Mouse (Mus musculus): ENCODE data around the gene Ckap4. TPM values are rescaled to one million over a fixed set of nuclear protein-coding genes. Genes with fewer than 3 reads are reported as not detected.
"Not testable (repeated sequence)": the region's sequence is repeated elsewhere in the genome, so short reads cannot be mapped to it uniquely, and the experiment has no call there.

Gene Ckap4
- total RNA-seq, 2 experiments from 2014 or later = 0.44 to 1.4 TPM

DNA sequence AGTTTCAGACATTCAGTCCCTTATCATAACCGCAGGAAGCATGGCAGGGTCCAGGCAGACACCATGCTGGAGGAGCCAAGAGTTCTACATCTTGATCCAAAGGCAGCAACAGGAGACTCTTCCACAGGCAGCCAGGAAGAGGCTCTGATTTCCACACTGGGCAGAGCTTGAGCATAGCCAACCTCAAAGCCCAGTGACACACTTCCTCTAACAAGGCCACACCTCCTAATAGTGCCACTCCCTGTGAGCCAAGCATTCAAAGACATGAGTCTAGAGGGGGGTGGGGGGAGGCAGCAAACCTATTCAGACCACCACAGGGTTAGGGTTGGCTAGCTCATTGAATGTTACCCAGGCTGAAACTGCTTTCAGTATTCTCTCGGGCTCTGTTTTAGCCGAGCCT lies 18.0 kb upstream of the Ckap4 start:
- ATAC-seq (replicated peaks; ENCODE audit: low FRiP score, low TSS enrichment, poor library complexity, severe bottlenecking) = no peak

DNA sequence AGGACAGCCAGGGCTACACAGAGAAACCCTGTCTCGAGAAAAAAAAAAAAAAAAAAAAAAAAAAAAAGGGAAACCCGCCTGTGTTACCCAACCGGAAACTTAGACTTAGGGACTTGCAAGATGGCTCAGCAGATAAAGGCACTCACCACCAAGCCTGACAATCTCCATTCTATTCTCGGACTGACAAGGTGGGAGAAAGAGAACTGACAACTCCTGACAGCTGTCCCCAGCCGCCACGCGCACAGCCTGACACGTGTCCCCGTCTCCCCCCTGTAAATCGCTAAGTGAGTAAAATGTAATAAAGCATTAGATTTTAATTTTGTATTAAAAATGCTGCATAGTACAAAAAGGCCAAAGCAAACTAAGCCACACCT lies 16.0 kb upstream of the Ckap4 start:
- ATAC-seq (replicated peaks; ENCODE audit: low FRiP score, low TSS enrichment, poor library complexity, severe bottlenecking) = peak; percentile 83

DNA sequence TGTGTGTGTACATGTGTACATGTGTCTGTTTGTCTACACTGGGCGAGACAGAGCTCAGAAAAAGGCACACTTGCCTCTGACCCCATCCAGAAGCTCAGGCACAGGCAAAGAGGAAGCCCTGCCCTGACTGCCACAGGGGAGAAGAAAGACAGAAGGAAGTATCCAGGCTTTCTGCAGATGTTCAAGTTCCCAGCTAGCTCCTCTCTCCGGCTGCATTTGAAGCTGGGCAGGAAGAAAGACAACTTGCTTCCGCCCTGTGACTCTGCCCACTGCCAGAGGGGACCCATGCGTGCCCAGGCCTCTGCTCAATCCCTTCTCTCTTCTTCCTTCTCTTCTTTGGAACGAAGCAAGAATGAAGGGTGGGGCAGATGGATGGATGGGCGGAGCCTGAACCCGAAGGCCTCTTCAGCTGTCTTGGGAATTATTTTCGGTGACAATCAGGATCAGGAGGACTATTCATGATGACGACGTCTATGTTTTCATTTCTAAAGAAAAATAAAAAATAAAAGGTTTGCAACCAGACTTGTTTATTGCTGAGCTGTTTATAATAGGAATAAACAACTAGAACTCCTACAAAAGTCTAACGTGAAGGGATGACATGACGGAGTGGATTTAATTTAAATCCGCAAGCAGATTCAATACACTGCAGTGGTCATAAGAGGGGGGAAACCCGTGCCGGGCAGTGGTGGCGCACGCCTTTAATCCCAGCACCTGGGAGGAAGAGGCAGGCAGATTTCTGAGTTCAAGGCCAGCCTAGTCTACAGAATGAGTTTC lies 15.5 kb upstream of the Ckap4 start:
- no peak for ATAC-seq (replicated peaks; ENCODE audit: low FRiP score, low TSS enrichment, poor library complexity, severe bottlenecking)

DNA sequence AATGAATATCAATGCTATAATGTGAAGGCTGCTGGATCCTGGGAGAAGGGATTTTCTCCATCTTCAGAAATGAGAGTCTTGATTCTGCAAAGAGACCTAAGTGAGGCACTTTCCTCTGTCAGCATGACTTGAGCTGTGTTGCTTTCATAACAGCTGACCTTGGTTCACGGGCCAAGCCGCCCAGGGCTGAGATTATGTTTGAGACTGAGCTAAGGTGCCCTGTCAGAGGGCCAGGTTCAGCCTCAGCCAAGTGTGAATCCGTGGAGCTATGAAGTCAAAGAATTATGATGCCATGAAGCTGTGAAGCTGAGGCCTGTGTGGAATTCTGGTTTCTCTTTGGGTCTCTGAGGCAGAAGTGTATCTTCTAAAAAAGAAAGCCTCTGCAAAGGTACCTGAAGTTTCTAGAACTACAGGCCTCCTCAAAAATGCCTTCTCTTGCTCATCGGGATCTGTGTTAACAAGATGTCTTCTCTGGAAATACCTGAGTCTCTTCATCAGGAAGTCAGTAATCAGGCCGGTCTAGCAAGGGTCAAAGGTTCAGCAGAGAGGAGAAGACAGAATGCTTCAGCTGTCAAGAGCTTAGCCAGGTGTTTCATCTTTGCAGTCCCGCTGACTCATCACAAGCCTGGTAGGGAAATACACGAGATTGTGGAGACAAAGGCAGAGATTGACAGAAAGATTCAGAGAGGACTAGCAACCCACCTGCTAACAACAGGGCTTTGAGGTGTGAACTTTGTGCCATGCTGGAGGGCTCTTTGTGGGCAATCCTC lies 11.2 kb upstream of the Ckap4 start:
- ATAC-seq (replicated peaks; ENCODE audit: low FRiP score, low TSS enrichment, poor library complexity, severe bottlenecking) = no peak

DNA sequence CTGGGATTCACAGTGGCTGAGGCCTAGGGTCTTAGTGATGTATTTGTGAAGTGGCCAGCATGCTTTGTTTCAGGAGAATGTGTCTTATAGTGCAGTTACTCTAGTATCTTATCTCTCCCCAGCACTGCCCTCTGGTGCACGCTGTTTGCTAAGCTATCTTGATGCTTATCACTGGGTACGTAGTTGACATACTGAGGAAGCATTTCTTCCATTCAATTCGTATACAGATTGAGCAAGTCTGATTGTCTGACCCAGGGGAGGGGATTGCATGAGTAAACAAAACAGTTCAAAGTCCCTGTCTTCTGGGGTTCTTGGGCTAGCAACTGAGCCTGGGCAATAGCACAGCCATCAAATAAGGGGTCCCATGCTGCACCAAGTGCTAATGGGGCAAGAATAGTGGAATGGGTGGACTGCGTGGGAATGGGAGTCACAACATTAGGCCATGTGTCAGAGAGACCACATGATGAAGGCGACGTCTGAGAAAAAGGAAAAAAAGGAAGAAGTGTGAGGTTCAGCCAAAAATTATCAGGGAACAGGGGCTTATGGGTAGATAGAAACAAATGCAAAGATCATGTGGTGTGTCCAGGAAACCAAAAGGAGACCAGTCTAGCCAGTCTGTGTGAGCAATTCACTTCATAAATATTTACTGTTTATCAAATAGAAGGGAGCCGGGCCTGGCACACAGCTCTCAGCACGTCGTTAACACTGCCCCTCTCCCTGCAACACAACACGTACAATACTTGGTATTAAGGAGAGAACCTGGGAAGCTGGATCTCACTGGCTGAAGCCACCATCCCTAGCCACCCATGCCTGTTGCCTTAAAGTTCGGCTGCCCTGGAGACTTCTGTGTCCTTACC lies 9.2 kb upstream of the Ckap4 start:
- ATAC-seq (replicated peaks; ENCODE audit: low FRiP score, low TSS enrichment, poor library complexity, severe bottlenecking) = peak; percentile 87

DNA sequence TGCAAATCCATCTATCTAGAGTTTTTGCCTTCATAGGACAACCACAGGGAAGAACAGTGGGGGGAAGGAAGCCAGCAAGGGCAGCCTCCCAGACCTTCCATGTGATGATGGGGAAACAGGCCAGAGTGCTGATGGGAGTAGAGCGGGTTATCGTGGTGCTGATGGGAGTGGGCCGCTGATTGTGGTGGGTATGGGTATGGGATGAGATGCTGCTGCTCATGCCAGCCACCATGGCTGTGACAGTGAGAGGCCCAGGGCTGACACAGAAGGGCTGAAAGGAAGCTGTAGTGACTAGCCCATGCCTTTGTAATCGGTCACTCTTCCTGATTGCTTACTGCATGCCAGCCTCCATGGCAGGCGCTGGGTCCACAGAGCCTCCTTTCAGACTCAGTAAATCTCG lies 5.8 kb upstream of the Ckap4 start:
- no peak for ATAC-seq (replicated peaks; ENCODE audit: low FRiP score, low TSS enrichment, poor library complexity, severe bottlenecking)

DNA sequence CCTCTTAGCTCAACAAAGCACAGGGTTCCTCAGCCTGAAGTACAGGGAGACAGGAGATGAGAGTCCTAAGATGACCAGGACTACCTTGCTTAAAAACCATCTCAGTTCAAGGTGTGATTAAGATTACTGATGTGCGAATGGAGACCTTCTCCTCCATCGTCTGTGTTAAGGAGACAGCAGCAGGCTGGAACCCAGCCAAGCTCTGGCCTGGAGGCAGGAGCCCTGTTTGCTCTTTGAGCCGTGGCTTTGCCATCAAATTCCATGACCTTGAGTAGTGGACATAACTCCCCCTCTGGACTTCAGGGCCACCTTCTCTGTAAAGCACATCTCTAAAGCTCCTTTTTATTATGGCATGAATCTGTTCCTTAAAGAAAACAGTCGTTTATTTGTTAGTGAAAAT lies 2.0 kb upstream of the Ckap4 start:
- no peak for ATAC-seq (replicated peaks; ENCODE audit: low FRiP score, low TSS enrichment, poor library complexity, severe bottlenecking)

DNA sequence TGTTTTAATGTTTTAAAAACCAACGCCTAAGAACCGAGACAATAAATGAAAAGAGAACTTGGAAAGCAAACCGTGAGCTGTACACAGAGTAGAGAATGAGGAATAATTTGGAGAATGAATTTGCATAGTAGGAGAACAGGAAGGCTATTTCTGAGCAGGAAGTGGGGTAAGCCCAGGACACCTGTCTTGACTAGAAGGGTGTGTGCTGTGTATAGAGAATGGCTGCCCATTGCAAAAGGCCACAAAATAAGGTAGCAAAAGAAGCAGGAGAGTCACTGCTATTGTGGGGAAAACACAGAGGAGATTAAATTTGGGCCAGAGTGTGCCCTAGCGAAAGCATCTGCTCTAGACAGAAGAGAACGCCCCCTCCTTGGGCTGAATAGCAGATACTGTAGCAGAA lies 1.6 kb upstream of the Ckap4 start:
- no peak for ATAC-seq (replicated peaks; ENCODE audit: low FRiP score, low TSS enrichment, poor library complexity, severe bottlenecking)

DNA sequence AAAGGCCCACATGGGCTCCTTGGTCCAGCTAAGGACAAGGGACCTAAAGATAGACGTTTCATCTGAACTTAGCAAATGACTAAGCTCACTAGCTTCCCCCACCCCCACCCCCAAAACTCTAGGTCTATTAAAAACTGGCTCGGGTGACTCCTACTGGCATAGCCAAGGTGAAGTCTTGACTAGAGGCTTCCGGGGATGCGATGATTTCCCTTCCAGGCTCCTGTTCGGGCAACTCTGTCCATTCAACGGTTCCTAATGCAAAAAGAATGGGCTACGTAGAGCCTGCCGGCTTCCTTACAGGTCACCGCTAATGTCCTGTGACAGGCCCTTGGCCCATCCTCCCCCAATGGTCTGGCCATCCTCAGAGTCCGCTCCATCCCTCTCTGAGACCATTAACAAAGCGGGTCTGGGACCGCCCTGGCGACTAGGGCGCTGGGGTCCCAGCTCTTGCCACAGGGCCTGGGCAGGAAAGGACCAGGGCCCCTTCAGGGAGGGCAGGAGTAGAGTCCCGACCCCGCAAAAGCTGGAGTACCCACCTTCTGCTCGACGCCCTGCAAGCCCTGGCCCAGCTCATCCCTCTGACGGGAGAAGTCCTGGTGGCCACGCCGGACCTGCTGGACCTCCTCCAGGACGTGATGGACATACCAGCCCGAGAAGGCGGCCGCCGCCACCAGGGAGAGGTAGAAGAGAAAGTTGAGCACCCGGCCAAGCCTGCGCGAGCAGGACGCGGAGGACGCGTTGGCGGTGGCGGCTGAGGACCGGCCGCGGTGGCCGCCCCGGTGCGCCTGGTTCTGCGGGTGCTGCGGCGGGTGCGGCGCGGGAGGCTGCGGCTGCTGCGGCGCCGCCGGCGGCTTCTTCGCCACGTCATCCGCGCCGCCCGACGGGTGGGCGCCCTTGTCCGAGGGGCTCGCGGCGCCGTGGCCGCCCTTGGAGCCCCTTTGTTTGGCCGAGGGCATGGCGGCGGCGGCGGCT lies 665 bp downstream of the Ckap4 start:
- no peak for ATAC-seq (replicated peaks; ENCODE audit: low FRiP score, low TSS enrichment, poor library complexity, severe bottlenecking)

DNA sequence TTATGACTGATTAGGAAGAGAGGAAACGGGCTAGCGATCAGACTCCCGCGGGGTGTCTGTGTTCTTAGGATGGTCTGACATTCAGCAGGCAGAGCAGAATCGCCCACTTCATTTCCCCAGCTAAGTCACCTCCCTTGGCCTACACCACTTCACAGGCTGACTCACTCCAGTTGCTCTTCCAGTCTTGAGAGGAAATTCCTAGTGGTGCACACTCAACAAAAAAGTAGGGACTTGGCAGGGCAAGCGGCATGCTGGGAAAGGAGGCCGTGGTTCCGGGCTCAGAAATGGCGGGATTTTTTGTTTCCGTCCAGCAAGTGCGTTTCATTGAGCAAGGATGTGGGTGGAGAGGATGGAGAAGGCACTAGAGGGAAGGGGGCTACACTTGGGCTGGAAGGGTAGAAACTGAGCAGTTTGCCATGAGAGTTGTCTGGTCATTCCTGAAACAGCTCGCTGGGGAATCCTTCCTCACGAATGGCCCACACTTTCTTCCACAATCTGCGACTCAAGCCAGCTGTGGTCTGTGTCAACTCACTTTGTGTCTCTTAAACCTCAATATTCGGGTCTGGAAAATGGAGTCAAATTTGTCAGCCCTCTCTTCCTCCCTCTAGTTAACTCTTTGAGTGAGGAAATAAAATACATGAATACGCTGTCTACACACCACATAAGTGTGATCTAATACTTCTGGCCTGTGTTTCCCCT lies 1.5 kb downstream of the Ckap4 start:
- ATAC-seq (replicated peaks; ENCODE audit: low FRiP score, low TSS enrichment, poor library complexity, severe bottlenecking) = no peak

DNA sequence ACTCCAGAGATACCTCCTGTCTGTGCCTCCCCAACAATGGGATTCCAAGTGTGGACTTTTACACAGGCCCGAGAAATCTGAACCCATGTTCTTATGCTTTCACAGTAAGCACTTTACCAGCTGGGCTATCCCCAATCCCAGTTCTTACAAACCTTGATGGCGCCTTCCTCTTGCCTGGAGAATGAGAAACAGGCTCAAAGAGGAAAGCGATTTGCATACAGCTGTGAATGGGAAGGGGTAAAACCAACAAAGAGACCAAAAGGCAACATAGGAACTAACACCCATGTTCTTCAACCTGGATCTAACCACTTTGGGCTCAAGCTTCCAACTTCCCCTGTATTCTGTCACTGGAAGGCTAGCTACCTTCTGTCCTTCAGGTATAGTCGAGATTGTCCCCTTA lies 2.3 kb downstream of the Ckap4 start:
- ATAC-seq (replicated peaks; ENCODE audit: low FRiP score, low TSS enrichment, poor library complexity, severe bottlenecking) = no peak

DNA sequence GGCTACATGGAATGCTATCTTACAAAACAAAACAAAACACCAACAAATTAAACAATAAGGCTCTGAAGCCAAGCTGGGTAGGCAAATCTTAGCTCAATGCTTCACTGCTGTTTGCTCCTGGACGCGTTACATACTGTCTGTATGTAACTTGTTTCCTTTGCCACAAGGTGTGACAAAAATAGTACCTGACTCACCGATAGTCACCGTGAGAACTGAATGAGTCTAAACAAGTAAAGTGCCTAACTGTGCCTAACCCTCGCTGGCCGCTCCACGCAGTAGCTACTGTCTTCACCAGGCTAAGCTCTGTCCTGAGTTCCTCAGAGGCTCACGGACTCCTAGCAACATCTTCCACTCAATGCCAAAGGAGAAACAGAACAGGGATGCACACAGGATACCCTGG lies 3.5 kb downstream of the Ckap4 start:
- ATAC-seq (replicated peaks; ENCODE audit: low FRiP score, low TSS enrichment, poor library complexity, severe bottlenecking) = no peak

DNA sequence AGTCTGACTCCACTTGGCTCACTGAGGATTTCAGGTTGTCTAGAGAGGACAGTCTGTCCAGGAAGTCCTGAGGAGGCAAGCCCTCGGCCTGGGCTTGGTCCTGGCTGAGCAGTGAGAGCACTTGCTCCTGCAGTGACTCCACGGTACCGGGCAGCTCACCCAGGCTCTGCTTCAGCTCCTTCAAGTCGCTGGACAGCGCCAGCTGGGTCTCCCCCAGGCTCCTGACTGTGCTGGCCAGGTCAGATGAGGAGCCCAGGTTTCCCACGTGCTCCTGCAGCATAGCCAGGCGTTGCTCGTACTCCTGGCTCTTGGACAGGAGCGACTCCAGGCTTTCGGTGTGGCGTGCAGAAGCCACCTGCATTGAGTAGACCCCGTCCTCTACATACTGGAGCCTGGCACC lies 6.2 kb downstream of the Ckap4 start:
- ATAC-seq (replicated peaks; ENCODE audit: low FRiP score, low TSS enrichment, poor library complexity, severe bottlenecking) = no peak

DNA sequence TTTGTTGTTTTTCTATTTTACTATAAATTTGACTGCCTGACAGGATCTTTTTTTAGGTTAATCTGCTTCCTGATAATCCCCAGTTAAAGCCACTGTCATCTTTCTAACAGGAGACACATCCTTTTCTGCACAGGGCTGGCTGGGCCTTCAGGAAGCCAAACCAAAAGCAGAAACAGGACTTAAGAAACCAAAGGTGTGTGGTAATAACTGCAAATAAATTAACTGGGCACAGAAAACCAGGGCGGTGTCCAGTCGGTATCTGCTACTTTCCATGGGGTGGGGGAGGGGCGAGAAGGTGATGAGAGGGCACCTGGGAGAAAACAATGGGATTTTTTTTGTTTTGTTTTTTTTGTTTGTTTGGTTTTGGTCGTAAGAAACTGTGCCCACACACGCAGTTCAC lies 6.8 kb downstream of the Ckap4 start:
- ATAC-seq (replicated peaks; ENCODE audit: low FRiP score, low TSS enrichment, poor library complexity, severe bottlenecking) = no peak

DNA sequence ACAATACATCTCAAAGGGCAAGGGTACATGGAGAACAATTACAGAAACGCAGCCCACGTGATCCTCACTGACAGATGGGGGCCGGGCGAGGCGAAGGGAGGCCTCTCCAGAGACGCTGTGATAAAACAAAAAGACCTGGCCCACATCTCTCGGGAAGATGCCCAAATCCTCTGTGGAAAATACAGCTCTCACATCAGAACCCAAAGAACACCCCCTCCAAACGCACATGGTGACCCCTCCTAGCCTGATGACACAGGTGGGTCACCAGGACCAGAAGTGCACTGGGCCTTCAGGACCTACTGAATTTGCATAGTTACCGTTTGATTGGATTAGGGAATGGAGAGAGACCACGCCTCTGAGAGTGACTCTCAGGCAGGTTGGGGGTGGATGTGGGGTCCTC lies 7.4 kb downstream of the Ckap4 start:
- no peak for ATAC-seq (replicated peaks; ENCODE audit: low FRiP score, low TSS enrichment, poor library complexity, severe bottlenecking)

DNA sequence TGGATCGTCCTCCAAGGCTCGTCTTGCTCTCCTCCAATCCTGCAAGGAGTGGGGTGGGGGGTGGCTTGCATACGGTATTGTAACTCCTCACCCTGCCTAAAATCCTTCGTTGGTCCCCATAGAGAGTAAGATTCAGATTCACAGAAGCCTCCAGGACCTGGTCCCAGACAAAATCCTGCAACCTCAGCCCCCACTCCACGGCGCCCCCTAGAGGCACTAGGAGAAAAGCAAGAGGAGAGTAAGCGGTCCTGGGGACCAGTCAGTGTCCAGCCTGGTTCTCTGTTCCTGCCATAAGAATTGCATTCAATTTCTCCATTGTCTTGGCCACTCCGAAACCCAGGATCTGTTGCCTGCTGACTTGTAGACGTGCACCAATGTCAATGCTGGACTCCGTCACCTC lies 10.2 kb downstream of the Ckap4 start:
- ATAC-seq (replicated peaks; ENCODE audit: low FRiP score, low TSS enrichment, poor library complexity, severe bottlenecking) = no peak

DNA sequence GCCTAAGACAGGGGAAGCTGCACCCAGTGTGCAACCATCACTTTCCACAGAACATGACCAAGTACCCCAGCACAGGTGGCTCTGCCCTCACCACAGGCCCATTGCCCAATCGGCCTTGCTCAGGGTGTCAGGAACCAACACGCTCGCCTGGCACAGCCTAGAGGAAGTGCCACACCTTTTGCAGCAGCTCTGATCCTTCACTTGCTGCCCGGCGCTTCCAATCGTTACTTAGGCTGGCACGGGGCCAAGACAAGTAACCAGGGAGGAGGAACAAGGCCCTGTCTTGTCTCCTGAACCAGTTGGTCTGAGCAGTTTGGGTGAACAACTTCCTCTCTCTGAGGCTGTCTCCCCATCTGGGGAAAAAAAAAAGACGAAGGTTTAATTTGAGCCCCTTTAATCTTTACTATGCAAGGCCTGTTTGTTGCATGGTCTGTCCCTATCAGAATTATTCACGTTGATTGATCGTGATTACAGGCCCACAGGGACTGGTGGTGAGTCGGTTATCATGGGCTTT lies 17.4 kb downstream of the Ckap4 start:
- ATAC-seq (replicated peaks; ENCODE audit: low FRiP score, low TSS enrichment, poor library complexity, severe bottlenecking) = peak; percentile 82

DNA sequence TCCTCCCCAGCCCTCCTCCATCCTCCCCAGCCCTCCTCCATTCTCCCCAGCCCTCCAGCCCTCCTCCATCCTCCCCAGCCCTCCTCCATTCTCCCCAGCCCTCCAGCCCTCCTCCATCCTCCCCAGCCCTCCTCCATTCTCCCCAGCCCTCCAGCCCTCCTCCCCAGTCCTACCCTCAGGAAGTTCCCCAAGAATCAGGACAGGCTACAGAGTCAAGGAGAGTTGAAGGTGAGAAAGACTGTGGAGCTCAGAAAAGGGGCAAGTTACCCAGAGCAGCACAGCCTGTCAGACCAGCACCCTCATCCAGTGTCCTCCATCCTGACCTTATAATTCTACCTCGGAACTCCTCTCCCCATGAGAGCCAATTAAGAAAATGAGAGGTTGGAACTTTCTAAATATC lies 17.9 kb downstream of the Ckap4 start:
- ATAC-seq (replicated peaks; ENCODE audit: low FRiP score, low TSS enrichment, poor library complexity, severe bottlenecking) = not testable (repeated sequence)

Measured in megakaryocyte-erythroid progenitor cell, adult 5-6 weeks (primary cell).